Mouse (Mus musculus): ENCODE data around the gene Papola. TPM values are rescaled to one million over a fixed set of nuclear protein-coding genes. Genes with fewer than 3 reads are reported as not detected.
"Not testable (repeated sequence)": the region's sequence is repeated elsewhere in the genome, so short reads cannot be mapped to it uniquely, and the experiment has no call there.

Gene Papola
- polyA plus RNA-seq, 1 experiment from 2014 or later = 222 TPM

GRCm38 (mm10) chr12:105810608-105811007, 26.1 kb downstream of the Papola start:
- H3K36me3 ChIP-seq = peaks cover 82% of the 10 kb centered on the region
- 79% methylated on average over 6 of the region's 6 CpGs for WGBS
- no peak overlapping the region for H3K27ac ChIP-seq
- H3K9me3 ChIP-seq = no peaks in the 10 kb centered on the region
- H3K4me1 ChIP-seq = 0 out of 2 replicates have a peak, but pooled peaks cover 6% of the 10 kb centered on the region
- H3K27me3 ChIP-seq (ENCODE audit: insufficient read depth, poor library complexity, severe bottlenecking) = no peaks in the 10 kb centered on the region
- no peak overlapping the region for H3K4me3 ChIP-seq
- DNase-seq (ENCODE audit: low spot score) = no peak

DNA sequence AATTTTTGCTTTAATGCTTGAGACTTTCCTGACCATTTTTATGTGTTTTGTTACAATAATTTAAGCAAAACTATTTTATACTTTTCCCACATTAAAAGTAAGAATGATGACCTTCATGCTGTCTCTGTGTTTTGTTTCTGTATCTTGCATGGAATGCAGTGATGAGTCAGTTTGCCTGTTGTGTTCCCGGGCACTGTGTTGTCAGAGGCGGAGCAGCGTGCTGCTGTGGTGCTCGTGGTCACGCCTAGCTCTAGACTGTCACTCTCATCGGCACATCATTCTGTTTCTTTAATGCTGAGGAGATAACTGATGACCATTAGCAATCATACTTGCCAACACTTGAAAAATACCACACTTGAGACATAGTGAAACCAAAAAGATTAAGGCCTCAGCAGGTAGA, 29.5 kb downstream of the Papola start:
- Histone ChIP-seq H3K9me3 (no peaks in the 10 kb centered on the region), H3K4me1 (0 out of 2 replicates have a peak, but pooled peaks cover 6% of the 10 kb centered on the region), H3K4me3 (no peak overlapping the region), H3K27me3 (ENCODE audit: insufficient read depth, poor library complexity, severe bottlenecking) (no peaks in the 10 kb centered on the region), H3K36me3 (peaks cover 74% of the 10 kb centered on the region), H3K27ac (no peak overlapping the region)
- DNase-seq (ENCODE audit: low spot score) = no peak
- 84% methylated on average over 6 of the region's 6 CpGs for WGBS

DNA sequence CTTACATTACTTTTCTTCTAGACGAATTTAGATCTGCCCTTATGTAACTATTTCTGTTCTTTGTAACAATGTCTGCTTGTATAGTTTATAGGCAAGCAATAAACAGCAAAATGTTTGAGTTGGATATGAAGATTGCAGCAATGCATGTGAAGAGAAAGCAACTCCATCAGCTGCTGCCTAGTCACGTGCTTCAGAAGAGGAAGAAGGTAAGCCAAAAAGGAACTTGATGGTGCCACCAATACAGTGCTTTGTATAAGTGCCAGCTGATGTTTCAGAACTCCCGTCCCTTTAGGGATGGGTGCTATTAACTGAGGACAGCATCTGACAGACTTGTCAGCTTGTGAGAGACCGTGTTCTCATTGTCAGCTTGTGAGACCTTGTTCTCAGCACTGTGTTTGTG, 39.0 kb downstream of the Papola start:
- no peaks in the 10 kb centered on the region for H3K4me1 ChIP-seq
- peaks cover 95% of the 10 kb centered on the region for H3K36me3 ChIP-seq
- no peak for DNase-seq (ENCODE audit: low spot score)
- no peaks in the 10 kb centered on the region for H3K27me3 ChIP-seq (ENCODE audit: insufficient read depth, poor library complexity, severe bottlenecking)
- H3K4me3 ChIP-seq = no peak overlapping the region
- WGBS = 80% methylated on average over 4 of the region's 4 CpGs
- H3K9me3 ChIP-seq = no peaks in the 10 kb centered on the region
- no peak overlapping the region for H3K27ac ChIP-seq

DNA sequence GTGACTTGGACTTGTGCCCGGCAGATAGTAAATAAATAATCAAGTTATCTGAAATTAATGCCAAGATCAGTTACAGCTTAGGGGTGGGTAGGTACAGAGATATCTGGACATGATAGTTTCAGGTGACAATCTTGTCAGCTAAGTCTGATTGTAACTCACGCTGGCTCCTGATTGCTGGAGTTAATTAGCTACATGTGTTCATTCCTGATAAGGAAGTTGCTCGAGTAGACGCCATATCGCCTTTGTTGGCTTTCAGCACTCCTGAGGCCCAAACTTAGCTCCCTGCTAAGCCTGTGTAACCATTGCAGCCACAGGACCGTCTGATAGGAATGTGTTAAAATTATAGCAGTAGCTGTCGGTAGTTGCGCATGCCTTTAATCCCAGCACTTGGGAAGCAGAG, 40.2 kb downstream of the Papola start:
- no peak for DNase-seq (ENCODE audit: low spot score)
- H3K4me3 ChIP-seq = no peak overlapping the region
- no peaks in the 10 kb centered on the region for H3K27me3 ChIP-seq (ENCODE audit: insufficient read depth, poor library complexity, severe bottlenecking)
- no peaks in the 10 kb centered on the region for H3K9me3 ChIP-seq
- peaks cover 96% of the 10 kb centered on the region for H3K36me3 ChIP-seq
- H3K4me1 ChIP-seq = no peaks in the 10 kb centered on the region
- no peak overlapping the region for H3K27ac ChIP-seq
- 56% methylated on average over 8 of the region's 8 CpGs for WGBS

- Histone ChIP-seq H3K9me3 (no peaks in the 10 kb centered on the region), H3K27me3 (ENCODE audit: insufficient read depth, poor library complexity, severe bottlenecking) (no peaks in the 10 kb centered on the region), H3K27ac (no peak overlapping the region), H3K4me3 (no peak overlapping the region), H3K36me3 (peaks cover 96% of the 10 kb centered on the region), H3K4me1 (no peaks in the 10 kb centered on the region)
- DNase-seq (ENCODE audit: low spot score) = no peak
- WGBS = 93% methylated on average over 4 of the region's 4 CpGs
Observed at GRCm38 (mm10) chr12:105825266-105825665, 40.8 kb downstream of the Papola start.

DNA sequence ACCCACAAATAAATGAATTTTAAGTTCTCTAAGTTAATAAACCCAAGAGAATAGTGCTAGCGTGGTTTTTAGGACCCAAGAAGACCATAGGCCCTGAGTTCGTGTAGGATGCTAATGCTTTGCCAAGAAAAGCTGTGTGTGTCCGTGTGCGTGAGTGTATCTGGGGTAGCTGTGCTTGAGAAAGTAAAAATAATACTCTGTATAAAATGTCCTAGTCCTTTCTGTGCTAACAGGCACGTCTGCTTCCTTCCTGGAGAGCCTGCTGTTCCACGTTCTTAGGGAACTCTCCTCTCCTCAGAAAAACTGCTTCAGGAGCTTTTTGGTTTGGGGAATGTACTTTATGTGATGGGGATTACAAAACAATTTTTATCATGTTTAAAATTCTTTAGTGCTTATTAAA, 48.0 kb downstream of the Papola start:
- H3K4me3 ChIP-seq = no peak overlapping the region
- H3K36me3 ChIP-seq = peaks cover 83% of the 10 kb centered on the region
- WGBS = 89% methylated on average over 6 of the region's 6 CpGs
- no peaks in the 10 kb centered on the region for H3K4me1 ChIP-seq
- H3K27me3 ChIP-seq (ENCODE audit: insufficient read depth, poor library complexity, severe bottlenecking) = no peaks in the 10 kb centered on the region
- no peak overlapping the region for H3K27ac ChIP-seq
- no peaks in the 10 kb centered on the region for H3K9me3 ChIP-seq
- no peak for DNase-seq (ENCODE audit: low spot score)

GRCm38 (mm10) chr12:105834926-105835325, 50.4 kb downstream of the Papola start:
- Histone ChIP-seq H3K9me3 (no peaks in the 10 kb centered on the region), H3K4me3 (no peak overlapping the region), H3K36me3 (peaks cover 80% of the 10 kb centered on the region), H3K27me3 (ENCODE audit: insufficient read depth, poor library complexity, severe bottlenecking) (no peaks in the 10 kb centered on the region), H3K27ac (no peak overlapping the region), H3K4me1 (no peaks in the 10 kb centered on the region)
- DNase-seq (ENCODE audit: low spot score) = no peak
- 63% methylated on average over 6 of the region's 6 CpGs for WGBS

- WGBS = 85% methylated on average over 6 of the region's 6 CpGs
- no peak for DNase-seq (ENCODE audit: low spot score)
- no peaks in the 10 kb centered on the region for H3K27me3 ChIP-seq (ENCODE audit: insufficient read depth, poor library complexity, severe bottlenecking)
- H3K4me3 ChIP-seq = no peak overlapping the region
- no peaks in the 10 kb centered on the region for H3K9me3 ChIP-seq
- peaks cover 80% of the 10 kb centered on the region for H3K36me3 ChIP-seq
- no peaks in the 10 kb centered on the region for H3K4me1 ChIP-seq
- H3K27ac ChIP-seq = no peak overlapping the region
Observed at GRCm38 (mm10) chr12:105835571-105835970, 51.1 kb downstream of the Papola start.

GRCm38 (mm10) chr12:105836196-105836595, 51.7 kb downstream of the Papola start:
- Histone ChIP-seq H3K36me3 (peaks cover 80% of the 10 kb centered on the region), H3K4me1 (no peaks in the 10 kb centered on the region), H3K9me3 (no peaks in the 10 kb centered on the region), H3K27ac (no peak overlapping the region), H3K4me3 (no peak overlapping the region), H3K27me3 (ENCODE audit: insufficient read depth, poor library complexity, severe bottlenecking) (no peaks in the 10 kb centered on the region)
- DNase-seq (ENCODE audit: low spot score) = no peak
- 84% methylated on average over 2 of the region's 2 CpGs for WGBS

DNA sequence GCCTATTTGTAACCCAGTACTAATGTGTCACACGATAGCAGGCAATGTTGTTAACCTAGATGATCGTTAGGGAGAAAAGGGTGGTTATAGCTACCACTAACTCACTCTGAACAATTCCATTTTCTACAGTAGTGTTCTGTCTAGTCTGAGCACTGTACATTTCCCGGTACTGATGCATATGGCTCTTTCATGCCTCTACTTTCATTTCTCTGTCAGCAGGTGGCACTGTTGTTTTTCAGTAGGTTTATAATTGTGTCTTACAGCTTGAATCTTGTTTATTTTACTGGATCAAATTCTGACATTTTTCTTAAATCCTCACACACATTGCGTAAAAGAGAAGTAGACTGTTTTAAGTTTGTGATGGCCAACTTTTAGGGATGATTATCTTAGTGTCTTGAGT, 54.6 kb downstream of the Papola start:
- DNase-seq (ENCODE audit: low spot score) = no peak

GRCm38 (mm10) chr12:105840545-105840944, 56.1 kb downstream of the Papola start:
- not testable (repeated sequence) for DNase-seq (ENCODE audit: low spot score); H3K27ac ChIP-seq; H3K27me3 ChIP-seq (ENCODE audit: insufficient read depth, poor library complexity, severe bottlenecking); H3K9me3 ChIP-seq; H3K4me1 ChIP-seq; H3K4me3 ChIP-seq
- 87% methylated on average over 8 of the region's 8 CpGs for WGBS
- H3K36me3 ChIP-seq = peaks cover 62% of the 10 kb centered on the region

More for the DNA sequence above, 54.6 kb downstream of the Papola start:
- H3K27ac ChIP-seq = no peak overlapping the region
- no peaks in the 10 kb centered on the region; the same call in 1 of the 2 replicates for H3K4me1 ChIP-seq
- no peaks in the 10 kb centered on the region for H3K27me3 ChIP-seq (ENCODE audit: insufficient read depth, poor library complexity, severe bottlenecking)
- H3K4me3 ChIP-seq = no peak overlapping the region
- H3K36me3 ChIP-seq = peaks cover 66% of the 10 kb centered on the region
- WGBS = 85% methylated on average over 4 of the region's 4 CpGs
- no peaks in the 10 kb centered on the region for H3K9me3 ChIP-seq

GRCm38 (mm10) chr12:105843243-105844005, 58.9 kb downstream of the Papola start:
- no peaks in the 10 kb centered on the region for H3K27me3 ChIP-seq (ENCODE audit: insufficient read depth, poor library complexity, severe bottlenecking)
- DNase-seq (ENCODE audit: low spot score) = no peak
- H3K4me1 ChIP-seq = peaks cover 3% of the 10 kb centered on the region; the same call in 1 of the 2 replicates
- H3K9me3 ChIP-seq = no peaks in the 10 kb centered on the region
- 71% methylated on average over 12 of the region's 12 CpGs for WGBS
- H3K27ac ChIP-seq = no peak overlapping the region
- no peak overlapping the region for H3K4me3 ChIP-seq
- H3K36me3 ChIP-seq = peaks cover 42% of the 10 kb centered on the region

DNA sequence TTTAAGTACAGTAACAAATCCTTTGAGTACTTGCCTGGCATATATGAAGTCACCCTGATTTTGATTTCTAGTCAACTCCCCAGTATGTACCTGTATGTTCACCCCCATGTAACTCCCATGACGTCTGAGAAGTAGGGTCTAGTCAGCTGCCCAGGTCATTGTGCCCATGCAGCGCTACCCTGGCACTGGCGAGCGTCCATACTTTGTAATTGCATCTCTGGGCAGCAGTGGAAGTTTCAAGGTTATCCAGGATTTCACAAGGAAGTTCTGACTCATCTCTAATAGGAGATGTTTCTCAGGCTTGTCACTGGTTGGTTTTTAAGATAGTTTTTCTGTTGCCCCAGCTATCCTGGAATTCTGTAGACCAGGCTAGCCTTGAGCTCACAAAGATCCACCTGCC, 59.9 kb downstream of the Papola start:
- H3K27ac ChIP-seq = no peak overlapping the region
- 95% methylated on average over 4 of the region's 4 CpGs for WGBS
- DNase-seq (ENCODE audit: low spot score) = no peak
- peaks cover 33% of the 10 kb centered on the region for H3K36me3 ChIP-seq
- no peak overlapping the region for H3K4me3 ChIP-seq
- peaks cover 13% of the 10 kb centered on the region for H3K4me1 ChIP-seq
- no peaks in the 10 kb centered on the region for H3K27me3 ChIP-seq (ENCODE audit: insufficient read depth, poor library complexity, severe bottlenecking)
- H3K9me3 ChIP-seq = no peaks in the 10 kb centered on the region

- 57% methylated on average over 8 of the region's 8 CpGs for WGBS
- Histone ChIP-seq H3K4me1 (peaks cover 17% of the 10 kb centered on the region), H3K27ac (no peak overlapping the region), H3K36me3 (peaks cover 6% of the 10 kb centered on the region; the same call in 1 of the 2 replicates), H3K9me3 (no peaks in the 10 kb centered on the region), H3K27me3 (ENCODE audit: insufficient read depth, poor library complexity, severe bottlenecking) (no peaks in the 10 kb centered on the region), H3K4me3 (no peak overlapping the region)
- no peak for DNase-seq (ENCODE audit: low spot score)
Observed at GRCm38 (mm10) chr12:105849102-105849501, 64.6 kb downstream of the Papola start.
